Mouse (Mus musculus): ENCODE measurements around the gene Osbpl10.

- TF ChIP-seq POLR2A (IDR thresholded peaks at IDR 0.05; ENCODE audit: insufficient read depth, low read depth, low read length) (no peak), CTCF (IDR thresholded peaks at IDR 0.05; ENCODE audit: insufficient read depth, low read depth, low read length) (no peak)
These were observed 66.9 kb downstream of the Osbpl10 start for GRCm38 (mm10) chr9:115045087-115045800.
